Mouse (Mus musculus): Measurements from ENCODE around the gene Crnkl1.
A peak's percentile ranks its signal among the peaks of the same experiment; 100 is the strongest.

Crnkl1 gene

DNA sequence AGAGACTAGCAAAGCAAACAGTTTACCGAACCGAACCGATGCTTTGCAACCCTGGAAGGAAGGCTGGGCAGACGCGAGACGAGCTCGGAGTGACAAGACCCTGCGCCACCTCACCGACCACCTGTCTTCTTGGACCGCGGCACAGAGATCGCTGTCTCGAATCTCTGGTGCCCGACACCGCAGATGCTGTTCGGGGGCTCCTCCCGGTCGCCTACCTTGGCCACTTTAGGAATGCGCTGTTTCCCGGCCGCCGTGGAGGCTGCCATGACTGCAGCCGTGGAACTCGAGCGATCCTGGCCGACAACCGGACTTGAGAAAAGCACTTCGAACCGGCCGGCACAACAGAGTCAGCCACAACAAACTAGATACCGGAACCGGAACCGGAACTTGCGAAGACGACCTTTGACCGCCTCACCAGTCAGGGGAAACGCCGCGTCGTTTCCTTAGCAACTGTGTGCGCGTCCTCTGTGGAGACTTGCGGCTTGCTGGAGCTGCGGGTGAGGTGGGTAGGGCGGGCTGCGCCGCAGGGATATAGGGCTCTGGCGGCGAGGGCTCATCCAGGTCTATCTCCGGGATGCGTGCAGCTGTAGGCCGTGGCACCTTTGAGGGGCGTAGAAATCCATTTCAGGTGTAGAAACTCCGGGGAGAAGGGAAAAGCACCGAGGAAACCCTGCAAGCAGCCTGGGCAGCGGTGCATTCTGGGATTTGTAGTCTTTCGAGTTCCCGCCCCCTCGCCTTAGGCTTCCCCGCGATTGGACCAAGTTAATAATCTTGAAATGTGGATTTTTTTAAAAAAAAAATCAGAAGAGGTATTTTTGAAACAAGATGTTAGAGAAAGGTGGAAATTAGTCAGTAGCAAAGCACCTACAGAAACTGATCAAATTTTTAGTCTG lies at the start of gene Crnkl1, which contains the start of gene Cfap61:
Crnkl1 (minus strand) TSS at position 676 of the 893 bp plus-strand sequence.
Cfap61 (plus strand) TSS at position 446 of the 893 bp plus-strand sequence.
- DNase-seq (ENCODE audit: low spot score), result peak; percentile 82

DNA sequence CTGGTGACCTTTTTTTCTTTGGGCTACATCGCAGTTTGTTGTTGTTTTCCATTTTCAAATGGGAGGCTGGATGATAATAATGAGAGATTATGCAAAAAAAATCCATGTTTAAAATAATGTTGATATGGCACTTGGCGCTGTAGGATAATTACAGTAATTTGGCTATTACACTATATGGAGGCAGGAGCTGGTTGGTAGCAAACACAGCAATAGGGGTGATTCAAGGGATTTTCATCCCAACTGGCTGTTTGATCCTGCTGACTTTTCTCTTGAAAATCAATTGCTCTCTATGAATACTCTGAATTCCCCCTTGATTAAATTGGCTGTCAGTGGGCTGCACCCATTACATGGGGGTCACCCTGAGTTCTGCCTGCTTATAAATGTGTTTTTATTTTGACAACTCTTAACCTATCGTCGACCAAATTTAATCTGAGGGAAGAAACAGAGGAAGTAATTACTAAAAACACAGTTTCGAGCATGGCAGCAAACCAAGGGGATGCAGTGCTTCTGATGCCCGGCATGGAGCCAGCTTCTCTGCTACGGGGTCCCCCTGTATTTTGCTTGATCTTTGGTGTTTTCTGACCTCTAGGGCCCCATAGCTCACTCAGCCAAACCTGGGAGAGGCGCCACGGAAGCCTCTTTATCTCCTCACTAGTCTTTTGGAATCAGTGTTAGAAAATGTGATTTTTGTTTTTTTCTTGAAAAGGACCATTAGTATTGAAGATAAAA lies 47.7 kb upstream of the Crnkl1 start:
- no peak for DNase-seq (ENCODE audit: low spot score)

DNA sequence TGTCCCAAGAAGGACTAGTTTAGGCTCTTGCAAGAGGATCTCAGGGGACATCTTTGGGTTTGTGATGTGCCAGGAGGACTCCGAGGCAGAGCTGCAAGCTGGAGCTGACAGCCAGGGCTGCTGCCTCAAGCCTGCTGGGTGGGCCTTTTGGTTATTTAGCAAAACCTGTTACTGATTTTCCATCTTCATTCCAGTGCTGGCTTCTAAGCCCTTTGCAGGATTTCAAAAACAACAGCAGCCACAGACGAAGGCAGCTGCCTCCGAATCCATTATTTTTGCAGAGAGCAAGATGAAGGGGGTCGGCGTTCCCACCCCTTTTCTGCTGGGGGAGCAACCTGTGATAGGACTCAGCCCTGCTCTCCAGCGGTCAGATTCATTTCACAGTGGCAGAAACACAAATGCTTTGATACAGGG lies 46.9 kb upstream of the Crnkl1 start:
- no peak for DNase-seq (ENCODE audit: low spot score)

DNA sequence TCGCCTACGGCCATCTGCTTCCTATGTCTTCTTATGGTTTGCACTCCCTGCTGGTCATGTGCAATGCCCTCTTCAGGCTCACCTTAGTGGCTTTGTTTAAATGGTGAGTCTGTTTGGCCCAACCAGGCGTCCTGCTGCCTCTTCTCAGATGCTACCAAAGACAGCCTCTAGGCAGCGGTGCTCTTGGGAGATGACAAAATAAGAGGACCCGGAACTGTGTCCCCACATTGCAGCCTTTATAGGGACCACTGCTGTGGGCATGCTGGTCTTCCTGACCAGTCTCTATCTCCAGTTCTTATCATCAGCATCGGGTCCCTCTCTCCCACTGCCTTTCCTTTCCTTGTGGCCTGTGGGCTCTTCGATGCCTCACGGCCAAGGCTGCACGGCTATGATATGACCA lies 46.1 kb upstream of the Crnkl1 start:
- DNase-seq (ENCODE audit: low spot score), result no peak

DNA sequence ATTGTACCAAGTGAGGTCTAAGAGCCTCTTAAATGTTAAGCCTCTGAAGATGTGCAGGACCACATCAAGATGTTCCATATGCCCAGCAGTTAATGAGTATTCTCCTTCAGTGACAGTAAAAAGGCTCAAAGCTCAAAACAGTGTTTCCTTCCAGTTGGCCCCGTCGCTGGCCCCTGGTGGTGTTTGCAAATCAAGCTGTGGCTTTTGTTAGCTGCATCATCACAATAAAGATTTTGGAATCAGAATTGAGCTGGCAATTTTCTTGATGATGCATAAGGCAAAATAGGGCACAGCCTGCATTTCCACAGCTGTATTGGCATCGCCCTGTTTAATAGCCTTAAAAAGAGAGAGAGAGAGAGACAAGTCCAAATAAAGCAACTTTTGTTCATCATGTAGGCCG lies 44.8 kb upstream of the Crnkl1 start:
- no peak for DNase-seq (ENCODE audit: low spot score)

DNA sequence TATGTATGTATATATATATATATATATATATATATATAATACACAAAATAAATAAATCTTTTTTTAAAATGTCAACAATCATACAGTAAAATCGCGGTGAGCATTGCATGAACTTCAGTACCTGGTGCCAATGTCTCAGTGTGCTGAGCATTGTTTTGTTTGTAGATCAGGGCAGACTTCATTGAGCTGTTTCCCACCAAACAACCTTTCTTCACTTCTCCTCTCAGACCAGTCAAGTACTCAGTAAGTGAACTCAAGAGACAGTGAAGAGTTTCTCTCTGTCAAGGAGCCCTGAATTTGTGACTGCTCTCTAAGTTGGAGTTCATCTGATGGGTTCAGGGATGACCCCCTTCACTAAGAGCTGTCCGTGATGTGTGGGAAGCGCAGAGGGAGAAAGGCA lies 37.8 kb upstream of the Crnkl1 start:
- DNase-seq (ENCODE audit: low spot score), result no peak

DNA sequence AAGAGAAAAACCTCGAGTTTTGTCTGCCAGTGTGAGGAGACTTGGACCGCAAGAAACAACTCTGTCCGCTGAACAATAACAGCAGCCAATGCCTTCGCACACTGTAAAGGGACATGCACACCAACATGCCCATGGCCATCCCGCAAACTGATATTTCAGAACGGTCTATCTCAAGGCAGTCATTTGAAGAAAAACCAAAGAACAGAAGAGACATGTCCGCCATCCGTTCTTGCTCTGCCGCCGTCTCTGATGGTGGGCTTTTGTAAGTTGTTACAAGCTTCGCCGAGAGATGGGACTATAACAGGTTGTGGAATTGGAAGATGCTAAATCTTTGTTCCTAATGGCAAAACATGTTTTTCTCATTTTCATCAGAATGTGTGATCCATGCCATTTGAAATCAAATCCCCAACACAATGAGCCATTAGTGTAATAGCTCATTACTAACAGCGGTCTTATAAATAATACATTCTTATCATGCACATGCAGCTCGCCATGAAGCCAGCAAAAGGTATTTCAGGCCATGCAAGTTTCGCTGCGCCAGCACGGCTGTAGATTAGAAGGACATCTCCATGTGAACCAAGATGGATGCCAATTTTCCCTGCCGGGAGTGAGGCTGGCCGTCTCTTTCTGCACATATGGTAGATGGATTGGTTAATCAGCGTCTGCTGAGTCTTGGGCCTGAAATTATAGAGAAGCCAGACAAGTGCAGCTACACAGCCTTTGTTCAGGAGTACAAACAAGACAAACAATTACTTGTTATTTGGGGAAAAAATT lies 36.6 kb upstream of the Crnkl1 start:
- no peak for DNase-seq (ENCODE audit: low spot score)

DNA sequence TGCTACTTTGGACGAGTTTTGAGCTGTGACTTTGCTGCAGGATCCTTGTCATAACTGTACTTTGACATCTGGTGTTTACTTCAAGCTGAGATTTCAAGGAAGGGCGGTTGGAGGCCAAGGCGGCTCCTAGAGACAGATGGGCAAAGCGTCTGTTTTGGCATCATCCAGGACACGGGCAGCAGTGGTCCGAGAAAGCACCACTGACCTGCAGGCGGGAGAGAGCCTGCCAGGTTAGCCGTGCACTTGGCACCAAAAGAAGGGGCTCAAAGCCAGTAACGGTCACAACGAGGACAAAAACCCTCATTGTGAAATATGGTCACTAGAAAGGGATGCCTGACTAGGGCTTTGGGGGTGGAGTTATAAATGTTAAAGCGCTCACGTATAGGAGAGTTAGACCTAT lies 35.9 kb upstream of the Crnkl1 start:
- DNase-seq (ENCODE audit: low spot score), result no peak

DNA sequence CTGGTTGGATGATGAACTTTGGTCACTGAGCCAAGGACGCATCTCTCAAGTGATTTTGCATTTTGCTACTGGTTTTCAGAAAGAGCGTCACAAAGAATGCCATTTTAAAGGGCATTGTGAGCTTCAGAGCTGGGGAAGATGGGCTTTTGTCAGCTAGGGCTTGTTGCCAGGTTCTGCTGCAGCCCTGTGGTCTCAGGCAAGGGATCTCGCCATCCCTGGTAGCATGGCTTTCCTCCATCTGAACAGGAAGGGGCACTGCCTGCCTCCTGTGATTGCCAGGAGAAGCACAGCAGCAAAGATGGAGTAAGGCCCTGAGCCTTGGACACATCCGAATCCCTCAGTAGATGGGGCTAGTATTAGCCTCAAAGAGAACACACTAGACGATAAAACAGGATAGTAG lies 27.0 kb upstream of the Crnkl1 start:
- no peak for DNase-seq (ENCODE audit: low spot score)

DNA sequence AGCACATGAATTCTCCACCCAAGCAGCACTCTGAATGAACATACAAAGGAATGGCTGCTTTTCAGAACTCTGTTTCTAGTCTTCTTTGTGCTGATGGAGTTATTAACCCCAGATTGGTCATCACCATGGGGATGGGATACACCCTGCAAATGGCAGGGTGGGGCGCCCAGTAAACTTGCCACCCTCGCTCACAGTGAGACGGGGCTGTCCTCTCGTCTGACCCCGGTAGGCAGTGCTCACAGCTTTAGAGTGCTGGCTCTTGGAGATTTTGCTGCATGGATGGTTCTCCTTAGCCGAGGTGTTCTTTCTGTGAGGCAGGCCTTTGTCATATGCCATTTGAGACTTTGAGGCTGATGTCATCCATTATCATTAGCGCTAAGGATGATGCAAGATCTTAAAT lies 23.7 kb upstream of the Crnkl1 start:
- no peak for DNase-seq (ENCODE audit: low spot score)

DNA sequence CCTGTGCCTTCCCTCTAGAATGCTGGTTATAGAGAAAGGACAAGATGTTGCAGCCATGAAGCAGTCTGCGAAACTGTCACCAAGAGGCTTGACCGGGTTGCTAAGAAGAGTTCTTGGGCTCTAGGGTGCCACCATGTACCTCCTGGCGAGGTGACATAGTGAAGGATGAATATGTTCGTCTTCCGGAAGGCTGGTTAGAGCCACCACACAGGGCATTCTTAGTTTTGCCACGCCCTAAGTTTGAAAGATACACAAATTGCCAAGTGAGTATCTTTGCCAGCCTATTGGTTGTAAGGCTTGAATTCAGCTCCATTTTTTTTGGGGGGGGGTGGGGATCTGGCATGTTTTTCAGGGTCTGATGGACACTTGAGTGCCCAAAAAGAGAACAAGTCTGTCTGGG lies 23.3 kb upstream of the Crnkl1 start:
- no peak for DNase-seq (ENCODE audit: low spot score)

DNA sequence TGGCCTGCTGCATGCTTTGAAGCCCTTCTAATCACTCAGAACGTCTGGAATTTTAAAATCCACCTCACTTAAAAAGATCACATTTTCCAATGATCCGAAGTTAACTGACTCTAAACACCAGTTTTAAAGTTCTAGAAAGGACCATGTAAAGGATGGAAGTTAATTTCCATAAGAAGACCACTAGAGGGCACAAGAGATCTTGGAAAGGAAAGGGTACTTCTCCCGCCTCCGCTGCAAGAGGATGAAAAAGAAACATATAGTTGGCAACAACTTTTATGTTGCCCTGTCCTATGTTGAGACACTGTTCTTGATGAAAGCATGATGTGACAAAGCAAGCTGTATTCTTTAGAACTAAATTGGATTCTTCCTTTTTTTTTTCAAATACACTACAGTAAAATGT lies 22.6 kb upstream of the Crnkl1 start:
- no peak for DNase-seq (ENCODE audit: low spot score)

DNA sequence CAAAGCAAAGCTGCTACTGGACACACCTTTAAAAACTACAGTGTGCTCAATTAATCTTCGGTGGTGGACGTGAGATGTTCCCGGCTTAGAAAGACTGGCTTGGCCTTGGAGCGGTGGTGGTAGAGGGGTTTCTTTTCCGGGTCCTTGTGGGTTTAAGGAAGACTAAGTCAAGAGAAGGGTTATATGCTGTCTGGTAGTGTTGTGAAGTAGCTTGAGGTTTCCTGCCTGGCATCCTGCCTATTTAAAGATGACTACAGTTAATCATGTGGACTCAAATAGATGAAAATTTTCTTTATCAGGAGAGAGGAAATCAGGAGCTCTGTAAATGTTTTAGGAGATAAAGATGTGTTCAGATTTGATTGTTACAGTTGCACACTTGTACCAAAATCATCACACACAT lies 21.5 kb upstream of the Crnkl1 start:
- no peak for DNase-seq (ENCODE audit: low spot score)

DNA sequence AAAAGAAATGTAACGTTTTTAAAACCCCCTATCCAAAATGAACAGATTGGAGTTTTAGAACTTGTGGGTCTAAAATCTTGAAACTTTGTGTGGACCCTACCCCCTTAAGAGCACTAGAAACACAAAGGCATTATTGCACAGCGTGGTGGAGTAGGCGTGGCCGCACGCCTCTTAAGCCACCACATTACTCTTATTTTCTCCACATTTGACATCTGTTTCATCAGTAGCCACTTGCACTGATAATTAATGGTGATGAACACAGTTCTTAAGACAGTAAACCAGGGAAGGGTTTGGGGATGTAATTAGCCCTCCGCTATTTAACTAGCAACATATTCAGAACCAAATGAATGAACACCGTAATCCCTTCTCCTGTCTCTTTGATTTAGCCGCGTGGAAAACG lies 21.0 kb upstream of the Crnkl1 start:
- no peak for DNase-seq (ENCODE audit: low spot score)

DNA sequence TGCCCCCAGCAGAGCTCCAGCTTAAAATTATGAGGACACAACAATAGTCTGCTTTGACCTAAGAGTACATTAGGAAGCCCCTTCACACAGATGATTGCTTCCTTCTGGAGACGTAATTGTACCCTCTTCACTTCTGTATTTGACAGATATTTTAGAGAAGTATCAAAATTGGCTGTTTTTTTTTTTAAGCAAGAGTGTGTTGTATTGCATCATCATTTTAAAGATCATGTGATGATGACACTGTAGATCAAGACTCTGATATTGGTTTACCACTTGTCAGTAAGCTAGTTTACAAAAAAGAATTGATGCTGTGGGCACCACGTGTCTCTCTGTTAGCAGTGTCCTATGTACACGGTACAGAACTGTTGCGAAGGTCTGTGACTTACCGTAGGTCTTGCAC lies 17.9 kb upstream of the Crnkl1 start:
- no peak for DNase-seq (ENCODE audit: low spot score)

DNA sequence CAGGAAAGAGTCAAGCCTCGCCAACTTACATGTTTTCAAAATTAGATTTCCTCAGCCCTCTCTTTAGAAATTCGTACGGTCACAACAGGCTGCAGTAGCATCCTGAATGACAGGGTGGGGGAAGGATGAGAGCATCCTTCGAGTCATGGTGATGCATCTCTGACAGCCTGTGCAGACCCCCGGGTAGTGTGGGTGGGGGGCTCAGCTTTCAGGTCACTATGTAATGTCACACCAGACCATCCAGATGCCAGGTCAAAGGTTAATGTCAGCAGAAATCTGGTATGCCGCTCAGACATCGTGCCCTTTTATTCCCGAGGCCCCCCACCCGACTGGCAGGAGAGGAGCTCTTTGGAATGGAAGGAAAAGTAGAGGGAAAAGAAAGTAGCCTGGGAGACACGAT lies 15.4 kb upstream of the Crnkl1 start:
- no peak for DNase-seq (ENCODE audit: low spot score)

DNA sequence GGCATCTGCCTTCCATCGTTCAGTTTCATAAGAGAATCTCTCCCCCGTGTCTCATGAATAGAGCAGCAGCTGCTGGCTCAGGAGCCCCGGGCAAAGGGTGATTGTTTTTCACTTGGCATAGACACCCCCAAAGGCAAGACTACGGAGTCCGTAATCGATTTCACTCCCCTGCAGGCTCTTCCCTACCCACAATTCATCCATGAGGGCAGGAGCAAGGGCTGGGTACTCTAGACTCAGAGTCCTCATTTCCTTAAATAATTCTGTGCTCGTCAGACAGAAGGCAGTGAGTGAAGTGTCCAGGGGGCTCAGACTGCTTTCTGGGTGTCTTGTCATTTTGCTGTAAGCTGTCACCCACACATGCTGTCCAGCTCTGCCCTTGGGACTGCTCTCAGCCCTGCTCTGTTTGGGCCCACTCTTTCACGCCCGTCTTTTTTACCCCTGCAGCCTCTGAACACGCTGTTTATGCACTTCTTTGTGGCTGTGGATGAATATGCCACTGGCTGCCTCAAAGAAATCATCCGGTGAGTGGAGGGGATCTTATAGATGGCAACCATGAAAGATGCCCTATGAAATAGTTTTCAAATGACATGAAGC lies 14.8 kb upstream of the Crnkl1 start:
- DNase-seq (ENCODE audit: low spot score), result no peak

DNA sequence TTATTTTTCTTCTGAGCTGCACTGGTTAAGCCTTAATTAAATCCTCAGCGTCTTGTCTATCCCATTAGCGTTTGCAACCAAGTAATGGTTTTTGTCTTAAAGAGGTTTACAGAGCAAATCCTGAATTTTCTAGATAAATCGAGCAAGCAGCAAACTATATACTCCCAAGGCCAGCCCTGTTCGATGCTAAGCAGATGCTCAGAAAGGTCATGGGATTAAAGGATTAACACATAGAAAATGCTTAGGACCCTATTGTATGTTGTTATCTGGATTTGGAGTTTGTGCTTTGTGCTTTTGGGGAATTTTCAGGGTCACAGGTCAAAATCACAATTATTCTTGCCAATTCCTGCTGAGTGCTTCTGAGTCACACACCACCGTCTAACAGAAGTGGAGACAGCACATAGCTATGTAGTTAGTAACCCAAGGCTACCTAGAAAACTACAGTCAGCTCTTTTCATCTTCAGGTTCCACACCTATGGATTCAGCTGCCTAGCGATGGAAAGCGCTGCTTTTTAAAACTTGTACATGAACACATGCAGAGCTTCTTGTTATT lies 13.7 kb upstream of the Crnkl1 start:
- DNase-seq (ENCODE audit: low spot score), result no peak

DNA sequence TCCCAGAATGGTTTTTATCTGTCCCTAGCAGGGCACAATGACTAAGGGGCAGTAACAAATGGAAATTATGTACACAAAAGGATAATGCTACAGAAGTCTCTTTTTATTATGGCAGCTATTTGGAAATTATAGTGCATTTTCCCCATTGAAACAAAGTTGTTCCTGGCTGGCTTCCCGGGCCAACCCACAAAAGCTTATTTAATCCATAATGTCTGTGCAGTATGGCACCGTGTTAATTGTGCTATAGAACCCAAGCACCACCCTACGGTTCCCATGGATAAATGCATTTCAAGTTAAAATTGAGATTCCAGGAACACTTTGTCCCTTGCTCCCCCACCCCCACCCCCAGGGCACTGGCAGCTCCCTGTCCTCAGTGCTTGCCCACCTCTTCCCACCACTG lies 9.5 kb upstream of the Crnkl1 start:
- no peak for DNase-seq (ENCODE audit: low spot score)

DNA sequence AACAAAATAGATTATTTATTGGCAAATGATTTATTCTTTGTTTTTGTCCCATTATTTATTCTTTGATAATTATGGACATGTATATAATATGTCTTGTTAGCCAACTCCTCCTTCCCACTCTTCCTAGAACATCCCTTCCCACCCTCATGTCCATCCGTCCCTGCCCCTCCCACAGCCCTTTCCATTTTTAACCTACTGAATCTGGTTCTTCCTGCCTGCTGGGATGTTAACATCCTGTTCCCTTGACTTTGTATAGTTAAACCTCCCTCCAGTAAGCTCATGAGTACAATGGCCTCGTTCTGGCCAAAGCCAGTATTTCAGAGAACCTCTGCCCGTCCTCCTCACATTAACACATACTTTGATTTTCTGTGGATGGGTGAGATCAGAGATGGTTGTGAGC lies 6.6 kb upstream of the Crnkl1 start:
- DNase-seq (ENCODE audit: low spot score), result no peak

DNA sequence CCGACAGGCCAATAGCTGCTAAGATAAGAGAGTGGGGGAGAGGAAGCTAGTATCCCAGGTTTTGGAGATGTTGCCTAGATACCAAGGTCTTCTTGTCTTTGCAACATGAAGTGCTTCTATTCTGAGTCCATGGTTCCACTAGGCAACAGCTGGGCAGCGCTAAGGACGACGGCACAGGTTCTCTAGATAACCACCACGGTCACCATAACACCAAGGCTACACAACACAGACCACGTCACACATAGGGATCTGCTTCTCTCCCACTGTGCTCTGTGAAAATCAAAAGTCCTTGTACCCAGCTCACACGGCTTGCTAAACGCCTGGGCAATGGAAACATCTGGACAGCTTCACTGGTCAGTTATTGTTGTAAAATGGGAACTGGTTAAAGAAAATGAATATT lies 2.2 kb upstream of the Crnkl1 start:
- DNase-seq (ENCODE audit: low spot score), result no peak
